Mouse (Mus musculus) fat pad, adult 2 months (tissue): Measurements from ENCODE around the gene Efna5.

Source experiments
- DNase-seq: peaks from one replicate; pipeline ENCODE4 v3.0.0-alpha.2; 2011; ENCODE audit warnings: low read depth, low spot score; ENCODE audit errors: extremely low read depth

The Efna5 gene

DNA sequence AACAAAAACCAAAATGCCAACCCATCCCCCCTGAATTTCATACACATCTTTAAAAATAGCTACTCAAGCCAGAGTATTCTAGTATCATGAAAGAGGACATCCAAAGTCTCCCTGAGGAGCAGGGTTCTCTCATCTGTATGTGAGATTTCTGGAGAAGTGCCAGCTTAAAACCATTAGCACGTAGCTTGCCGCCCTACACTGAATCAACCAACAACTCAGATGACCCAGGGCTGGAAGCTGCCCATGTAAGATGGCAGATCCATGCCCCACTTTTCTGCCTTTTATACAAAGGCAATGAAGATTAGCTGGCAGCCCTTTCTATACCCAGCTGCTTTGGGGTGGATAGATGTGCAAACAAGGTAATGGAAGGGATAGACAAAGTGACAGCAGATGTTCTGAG, 216.4 kb downstream of the Efna5 start:
- no peak for DNase-seq

DNA sequence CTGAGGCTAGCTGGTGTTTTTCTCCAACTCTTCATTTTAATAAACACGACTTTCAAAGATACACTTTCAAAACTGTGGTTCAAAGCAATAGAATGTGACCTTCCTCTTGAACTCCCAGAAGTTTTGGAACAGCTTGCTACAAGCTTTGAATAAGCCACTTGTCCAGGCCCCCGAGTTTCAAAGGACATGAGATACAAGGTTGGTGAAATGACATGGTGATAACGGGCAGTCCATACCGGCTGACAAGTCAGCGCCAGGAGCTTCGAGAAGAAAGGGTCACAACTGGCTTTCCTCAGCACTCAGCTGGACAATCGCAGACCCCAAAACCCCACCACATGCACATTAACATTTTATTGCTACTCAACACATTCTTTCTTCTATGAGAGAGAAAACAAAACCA, 219.3 kb downstream of the Efna5 start:
- no peak for DNase-seq

DNA sequence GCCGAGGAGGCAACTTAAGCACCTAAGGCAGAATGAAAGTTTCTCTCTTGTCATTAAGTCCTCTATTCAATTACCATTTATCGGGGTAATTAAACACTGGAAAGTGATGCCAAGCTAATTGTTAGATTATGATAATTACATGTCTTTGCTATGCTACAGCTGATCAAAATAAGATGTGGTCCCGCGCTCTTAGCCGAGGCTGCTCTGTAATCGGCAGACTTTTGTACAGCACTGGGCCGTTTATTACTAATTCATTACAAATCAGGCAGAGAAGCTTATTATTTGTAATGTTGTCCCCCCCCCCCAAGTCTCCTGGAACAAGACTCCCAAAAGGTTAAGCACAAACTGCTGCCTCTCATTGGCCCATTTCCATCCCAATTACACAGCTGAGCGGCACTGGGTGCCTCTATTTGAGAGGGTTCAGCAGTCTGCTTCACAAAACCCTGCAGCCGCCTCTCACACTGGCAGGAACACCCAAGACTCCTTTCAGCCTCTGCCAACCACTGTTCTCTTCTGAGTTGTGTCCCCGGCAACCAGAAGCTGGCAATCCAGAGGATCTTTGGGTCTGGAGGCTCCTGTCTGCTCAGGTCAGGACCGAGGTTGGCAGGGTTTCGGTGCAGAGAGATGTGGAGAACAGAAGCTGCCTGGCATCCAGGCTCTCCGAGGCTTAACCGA, 221.5 kb downstream of the Efna5 start:
- no peak for DNase-seq

DNA sequence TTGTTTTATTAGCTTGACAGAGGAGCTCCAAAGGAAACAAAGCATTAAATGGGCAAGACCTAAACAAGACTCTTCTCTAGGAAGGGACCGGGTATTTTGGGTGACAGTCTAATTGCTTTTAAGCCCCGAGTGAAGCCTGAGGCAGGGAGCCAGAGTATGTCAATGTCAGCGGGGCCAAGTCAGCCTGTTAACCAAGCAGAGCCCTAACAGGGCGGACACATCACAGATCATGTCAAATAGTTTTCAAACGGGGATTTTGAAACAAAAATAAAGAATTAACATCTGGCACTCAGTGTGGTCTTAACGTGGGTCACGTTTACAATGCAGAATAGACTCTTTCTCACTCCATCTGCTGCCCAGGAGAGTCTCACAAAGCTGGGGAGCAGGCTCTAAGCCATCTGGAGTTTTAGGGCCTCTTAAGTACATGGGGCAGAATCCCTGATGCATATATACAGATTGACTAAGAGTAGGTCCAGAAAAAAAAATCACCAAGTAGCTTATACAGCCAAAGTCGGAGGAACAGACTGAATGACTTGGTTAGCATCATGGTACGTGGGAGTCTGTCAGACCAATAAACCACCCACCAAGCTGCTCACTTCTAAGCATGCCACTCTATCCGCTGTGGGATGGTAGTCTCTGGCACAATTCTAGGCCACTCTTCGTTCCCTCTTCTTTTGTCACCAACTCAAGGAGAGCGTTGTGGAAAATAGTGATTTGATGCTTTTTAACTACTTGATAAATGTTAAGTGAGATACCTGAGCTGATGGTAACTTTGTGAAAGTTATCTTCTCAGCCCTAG, 223.1 kb downstream of the Efna5 start:
- DNase-seq, result no peak

DNA sequence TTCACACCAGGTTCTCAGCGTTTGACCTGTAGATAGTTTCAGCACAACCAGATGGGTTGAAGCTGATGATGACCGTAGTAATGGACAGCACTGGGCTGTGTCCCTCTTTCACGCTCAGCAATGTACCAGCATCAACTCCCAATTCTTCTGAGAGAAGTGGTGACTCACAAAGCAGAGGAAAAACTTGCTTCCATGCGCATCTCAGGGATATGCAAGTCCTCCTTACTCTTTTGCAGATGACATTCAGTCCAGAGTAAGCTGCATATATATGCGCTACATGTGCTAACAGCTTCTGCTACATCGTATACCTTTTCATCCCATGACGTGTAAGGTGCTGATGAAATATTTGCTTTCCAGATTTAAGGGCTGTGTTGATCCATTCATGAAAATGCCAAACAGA, 224.1 kb downstream of the Efna5 start:
- no peak for DNase-seq

DNA sequence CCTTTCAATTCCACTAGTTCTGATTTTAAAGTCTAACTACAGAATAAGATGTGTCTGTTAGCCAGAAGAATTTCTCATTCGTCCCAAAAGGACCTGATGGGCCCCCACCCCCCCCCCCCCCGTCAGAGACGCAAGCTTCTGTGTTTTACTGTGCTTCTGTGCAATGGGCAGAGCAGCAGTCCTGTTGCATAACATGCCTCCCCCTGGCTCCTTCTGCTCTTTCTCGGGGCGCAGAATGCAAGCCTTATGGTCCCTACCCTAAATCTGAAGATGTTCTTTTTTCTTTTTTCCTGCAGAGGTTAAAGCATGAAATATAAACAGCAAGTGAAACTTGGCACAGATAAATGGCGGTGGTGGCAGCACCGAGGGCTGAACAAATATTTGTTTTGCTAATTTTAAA, 224.5 kb downstream of the Efna5 start:
- no peak for DNase-seq

DNA sequence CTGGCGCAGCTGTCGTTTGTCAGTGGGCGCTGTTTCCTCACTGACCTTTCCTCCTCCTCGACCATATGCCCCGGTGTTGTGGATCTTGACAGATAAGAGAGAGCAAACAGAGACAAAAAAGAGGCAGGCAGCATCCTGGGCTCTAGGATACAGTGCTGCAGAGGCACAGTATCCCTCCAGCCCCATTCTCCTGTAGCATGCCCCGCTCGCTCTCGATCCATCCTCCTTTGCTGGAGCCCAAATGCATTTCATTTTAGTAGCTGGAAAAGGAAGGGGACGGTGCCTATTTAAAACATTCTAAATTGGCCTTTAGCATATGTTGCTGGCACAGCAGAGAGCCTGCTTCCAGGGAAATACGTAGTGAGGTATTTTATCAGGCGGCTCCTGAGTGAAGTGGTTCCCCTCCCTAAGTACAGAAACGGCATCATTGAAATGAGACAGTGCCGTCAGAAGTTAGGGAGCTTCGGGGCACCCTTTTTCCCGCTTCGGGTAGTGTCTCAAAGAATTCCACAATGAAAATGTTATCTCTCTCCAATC, 225.2 kb downstream of the Efna5 start:
- DNase-seq, result no peak

DNA sequence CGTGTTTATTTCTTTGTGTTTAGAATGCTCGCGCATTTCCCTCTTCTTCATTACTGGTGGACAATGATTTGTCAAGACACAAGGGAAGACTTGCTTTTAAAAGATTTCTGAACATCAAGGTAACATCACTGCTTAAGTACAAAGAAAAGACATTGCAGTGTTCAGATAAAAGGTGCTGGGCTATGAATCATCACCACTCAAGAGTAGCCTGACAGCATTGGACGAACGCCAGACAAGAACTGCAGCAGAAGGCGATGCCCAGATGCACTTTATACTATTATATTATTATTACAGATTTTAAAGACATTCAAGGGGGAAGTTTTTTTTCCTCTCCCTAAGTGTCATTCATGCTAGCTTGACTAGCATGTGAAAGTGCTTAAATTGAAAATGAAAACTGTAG, 228.7 kb downstream of the Efna5 start:
- no peak for DNase-seq

DNA sequence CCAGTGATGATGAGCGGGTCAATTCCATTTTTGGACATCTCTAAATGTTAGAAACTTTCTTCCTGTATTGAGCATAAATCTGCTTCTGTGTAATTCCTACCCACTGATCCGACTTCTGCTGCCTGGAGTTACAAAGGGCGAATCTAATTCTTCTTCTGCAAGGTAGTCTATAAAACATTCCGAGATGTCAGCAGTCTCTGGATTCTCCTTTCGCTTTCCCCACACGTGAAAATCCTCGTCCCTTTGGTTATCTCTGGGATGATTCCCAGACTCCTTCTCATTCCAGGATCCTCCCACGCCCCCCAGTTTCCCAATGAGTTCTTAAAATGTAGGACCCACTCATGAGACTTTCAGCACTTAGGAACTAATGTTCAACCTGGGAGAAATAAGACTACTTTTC, 229.4 kb downstream of the Efna5 start:
- DNase-seq, result no peak

DNA sequence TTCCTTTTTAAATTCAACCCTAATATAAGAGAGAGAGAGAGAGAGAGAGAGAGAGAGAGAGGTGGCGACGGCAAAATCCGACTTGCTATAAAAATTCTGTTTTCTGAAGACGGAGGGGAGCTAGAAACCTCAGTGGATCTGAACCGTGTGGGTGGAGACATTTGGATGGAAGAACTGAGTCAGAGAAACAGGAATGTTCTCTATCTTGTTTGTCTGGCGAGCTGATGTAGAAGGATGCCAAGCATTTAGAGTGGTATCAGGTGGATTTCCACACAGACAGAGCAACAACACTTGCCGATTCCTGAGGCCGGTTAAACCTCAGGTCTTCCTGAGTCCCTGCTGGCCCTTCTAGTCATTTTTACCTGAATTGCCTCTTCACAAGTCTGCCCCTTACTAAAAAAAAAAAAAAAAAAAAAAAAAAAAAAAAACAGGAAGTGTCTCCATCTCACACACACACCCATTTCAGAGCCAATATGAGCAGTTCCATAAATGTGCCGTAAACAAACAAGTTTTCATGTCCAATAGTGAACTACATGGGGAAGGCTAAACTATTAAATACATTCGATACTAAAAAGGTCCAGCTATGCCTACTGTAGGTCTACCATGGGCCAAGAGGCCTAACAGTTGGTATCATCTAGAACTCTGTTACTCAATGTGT, 231.7 kb downstream of the Efna5 start:
- DNase-seq, result no peak

DNA sequence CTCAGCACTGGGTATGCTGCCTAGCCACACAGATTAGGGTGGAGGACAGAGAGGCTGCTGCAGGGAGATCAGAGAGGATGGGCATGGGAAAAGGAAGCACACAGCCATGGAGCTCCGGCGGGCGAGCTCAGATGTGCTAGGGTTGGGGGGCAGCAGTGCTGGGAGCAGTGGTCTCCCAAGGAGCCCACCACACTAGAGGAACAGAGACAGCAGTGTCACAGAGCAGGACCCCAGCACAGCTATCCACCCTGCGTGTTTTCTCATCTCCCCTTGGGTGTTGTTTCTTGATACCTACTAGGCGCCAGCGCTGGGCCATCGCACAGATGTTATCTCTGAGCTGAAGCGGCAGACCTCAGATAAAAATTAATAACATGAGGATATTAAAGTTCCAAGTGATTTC, 234.3 kb downstream of the Efna5 start:
- DNase-seq, result no peak

DNA sequence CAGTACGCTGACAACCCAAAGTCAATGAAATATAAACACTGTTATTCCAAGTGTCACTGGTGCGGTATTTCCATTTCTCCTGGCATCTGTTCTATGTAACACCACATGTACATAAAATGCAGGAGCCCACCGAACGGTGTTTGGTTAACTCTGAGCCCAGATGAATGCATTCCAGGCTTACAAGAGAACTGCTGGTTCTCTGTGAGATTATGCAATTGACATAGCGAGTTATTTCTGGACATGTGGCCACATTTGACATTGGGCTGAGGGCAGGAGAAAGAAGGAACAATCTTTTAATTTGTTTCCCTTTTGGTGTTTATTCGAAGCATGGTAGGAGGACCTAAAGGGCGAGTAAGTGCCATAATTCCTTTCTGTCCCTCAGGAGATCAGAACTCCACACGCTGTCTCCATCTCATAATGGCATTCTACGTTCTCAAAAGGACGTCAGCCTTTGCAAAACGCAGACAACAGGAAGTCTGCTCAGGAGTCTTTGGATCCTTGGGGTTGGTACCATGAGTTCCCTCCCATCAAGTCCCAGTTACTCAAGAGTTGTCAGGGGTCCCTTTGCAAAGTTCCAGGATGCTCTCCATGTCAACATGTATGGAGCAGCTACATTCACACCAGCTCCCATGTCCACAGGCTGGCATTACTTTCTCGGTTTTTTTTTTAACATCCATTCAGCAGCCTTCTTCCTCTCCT, 238.5 kb downstream of the Efna5 start:
- DNase-seq, result no peak

DNA sequence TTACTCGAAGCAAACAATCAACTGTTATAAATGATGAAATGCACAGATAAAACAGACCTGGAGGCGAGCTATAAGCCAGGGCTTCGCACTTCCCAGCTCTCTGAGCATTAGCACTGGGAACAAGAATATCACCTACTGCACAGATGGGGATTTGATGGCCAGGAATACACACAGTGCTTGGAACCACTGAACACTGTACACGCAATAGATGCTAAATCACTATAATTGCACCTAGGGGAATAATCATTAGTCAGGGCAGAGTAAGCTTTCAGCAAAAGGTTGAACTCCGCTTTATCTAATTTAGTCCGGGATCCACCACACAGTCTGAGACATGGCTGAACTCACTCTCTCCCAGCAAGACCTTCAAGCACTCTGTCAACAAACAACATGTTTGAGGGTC, 240.5 kb downstream of the Efna5 start:
- DNase-seq, result no peak

DNA sequence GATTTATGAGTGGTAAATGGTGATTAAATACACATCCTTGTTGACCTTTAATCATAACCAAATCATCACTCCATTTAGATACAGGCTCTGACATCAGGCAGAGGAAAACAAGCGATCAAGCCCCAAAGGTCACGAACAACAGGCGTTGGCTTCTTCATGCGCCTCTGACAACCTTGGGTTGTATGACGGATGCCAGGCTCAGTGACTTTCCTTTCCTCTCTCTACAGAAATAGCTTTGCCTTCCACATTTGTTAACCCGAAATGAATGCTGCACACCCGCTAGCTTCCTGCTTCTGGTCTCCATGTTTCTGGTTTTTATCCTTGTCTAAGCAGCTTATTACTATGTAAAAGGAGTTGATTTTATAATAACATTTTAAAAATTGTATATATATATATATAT, 244.2 kb downstream of the Efna5 start:
- DNase-seq, result no peak

DNA sequence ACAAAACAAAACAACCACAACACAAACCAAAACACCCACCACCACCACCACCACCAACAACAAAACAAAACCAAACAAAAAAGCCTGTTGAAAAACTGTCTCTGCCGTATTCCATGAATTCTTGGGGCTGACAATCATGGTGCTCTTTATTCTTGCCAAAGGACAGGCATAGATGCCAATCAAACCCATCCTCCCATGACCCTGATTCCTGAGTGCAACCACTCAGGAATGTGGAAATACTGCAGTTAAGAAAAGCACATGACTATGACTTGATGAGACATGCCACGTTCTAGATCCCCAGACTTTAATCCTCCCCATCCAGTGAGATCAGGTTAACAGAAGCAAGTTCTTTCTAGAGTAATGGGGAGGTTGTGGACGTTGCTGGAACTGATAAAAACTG, 246.2 kb downstream of the Efna5 start:
- no peak for DNase-seq

DNA sequence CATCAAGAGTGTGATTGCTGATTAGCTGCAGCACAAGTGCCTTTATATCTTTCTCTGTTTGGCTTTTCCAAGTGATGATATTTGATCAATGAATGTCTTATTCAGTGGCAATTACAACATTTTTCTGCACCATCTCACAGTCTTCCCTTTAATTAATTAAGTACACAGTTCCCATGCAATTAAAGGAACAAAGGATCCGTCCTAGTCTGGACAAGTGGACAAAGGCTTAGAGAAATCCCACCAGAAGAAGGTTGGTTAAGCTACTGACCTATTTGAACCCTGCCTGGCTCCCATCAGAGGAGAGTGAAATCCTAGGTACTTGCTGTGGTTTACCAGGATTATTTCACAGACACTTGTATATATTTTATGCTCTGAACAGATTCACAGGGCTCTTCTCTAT, 252.6 kb downstream of the Efna5 start:
- DNase-seq, result no peak

DNA sequence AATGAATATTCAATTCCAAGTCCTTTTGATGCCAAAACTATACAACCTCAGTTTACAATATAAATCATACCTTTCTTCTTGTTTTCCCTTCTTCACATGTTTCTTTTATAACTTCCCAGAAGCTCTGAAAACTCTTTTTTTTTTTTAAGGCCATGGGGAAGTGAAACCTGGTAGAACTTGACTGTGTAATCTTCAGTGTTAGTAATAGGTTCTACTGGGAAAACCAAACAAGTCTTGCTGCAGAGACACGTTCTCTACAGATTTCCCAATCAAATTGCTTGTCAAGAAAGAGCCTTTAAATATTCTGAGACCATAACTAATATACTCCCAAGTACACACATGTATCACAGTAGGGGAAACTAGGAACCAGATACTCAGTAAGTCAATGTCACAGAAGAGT, 253.6 kb downstream of the Efna5 start:
- no peak for DNase-seq

DNA sequence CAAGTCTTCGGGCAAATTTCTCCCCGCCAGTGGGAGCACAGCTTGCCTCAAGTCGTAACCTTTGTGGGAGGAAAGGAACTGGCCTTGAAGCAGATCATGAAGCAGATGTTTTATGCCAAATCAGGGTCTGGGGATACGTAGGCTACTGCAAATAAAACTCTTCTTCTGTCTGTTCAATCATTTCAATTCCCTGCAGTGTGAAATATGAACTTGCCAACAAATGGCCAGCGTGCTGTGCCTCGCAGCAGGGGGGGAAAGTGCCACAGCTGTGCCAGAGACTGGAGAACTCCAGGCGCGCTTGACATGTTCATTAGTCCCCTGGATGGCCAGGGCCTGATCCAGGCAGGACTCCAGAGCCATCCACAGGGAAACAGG, 255.5 kb downstream of the Efna5 start:
- DNase-seq, result no peak

DNA sequence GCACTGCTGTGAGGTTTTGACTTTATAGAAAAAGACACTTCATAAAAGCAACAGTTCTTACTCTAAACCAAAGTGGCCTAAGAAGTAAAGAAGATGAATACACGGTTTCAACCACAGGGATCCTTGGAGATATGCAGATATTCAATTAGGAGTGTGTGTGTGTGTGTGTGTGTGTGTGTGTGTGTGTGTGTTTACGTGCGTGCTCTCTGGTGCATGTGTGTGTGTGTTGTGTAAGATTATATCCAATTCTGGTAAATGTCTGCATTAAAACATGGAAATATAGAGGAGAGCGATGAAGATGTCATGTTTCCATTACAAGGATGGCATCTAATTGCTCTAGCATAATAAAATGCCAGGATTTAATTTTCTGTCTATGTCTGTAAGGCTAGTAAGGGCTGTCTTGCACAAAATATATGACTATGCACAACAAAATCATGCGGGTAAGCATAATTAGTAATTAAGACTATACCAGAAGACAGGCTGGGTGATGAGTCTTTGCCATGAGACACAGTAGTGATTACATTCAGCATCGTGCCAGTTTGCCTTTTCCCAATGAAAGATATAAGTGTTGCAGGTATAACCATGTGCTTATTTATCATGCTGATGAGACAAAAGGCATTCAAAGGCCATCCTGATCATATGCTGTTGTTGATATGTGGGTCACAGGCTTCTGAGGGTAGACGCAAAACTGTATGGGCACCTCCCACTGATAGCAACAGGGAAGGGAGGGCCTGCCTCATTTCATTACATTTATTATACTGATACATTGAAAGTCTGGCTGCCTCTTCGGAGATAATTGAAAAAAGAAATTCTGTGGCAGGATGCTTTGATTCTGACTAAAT, 256.1 kb downstream of the Efna5 start:
- DNase-seq, result no peak

DNA sequence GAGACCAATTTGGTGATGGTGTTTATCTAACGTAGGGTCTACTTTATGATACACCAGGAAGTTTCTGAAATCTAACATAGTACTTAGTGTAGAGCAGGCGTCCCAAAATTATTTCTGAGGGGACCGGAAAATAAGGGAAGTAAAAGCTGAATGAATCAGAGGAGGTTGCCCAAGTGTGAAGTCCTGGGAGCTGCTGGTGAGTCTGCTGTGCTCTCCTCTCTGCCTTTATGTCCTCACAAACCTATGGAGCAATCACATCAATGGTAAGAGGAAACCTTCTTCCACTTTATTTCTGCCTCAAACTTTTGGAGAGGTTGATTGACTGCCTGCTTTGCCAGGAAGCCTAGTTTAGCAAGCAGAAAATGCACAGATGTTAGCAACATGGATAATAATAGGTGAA, 257.9 kb downstream of the Efna5 start:
- DNase-seq, result no peak

DNA sequence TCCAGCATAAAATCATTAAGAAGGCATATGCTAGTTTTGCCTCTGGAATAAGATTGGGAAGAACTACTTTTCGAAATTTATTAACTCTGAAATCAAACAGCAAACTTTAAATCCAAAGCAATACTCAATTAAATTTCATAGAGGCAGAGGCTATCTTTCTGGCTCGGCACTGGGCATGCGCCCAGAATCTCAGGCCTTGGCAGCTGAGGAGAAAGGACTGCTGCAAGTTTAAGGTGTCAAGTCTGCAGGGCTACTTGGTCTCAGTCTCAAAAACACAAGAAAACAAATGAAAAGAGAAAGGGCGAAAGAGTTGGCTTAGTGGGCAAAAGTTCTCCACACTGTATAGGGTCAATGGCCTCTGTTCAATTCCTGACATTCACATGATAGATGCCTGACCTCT, 258.6 kb downstream of the Efna5 start:
- DNase-seq, result no peak
